Mouse (Mus musculus): Measurements from ENCODE around the gene Lman2. TPM values are rescaled to one million over a fixed set of nuclear protein-coding genes. Genes with fewer than 3 reads are reported as not detected.
A peak's percentile ranks its signal among the peaks of the same experiment; 100 is the strongest.

The Lman2 gene
- polyA plus RNA-seq, 1 experiment from 2014 or later = 89.3 TPM

DNA sequence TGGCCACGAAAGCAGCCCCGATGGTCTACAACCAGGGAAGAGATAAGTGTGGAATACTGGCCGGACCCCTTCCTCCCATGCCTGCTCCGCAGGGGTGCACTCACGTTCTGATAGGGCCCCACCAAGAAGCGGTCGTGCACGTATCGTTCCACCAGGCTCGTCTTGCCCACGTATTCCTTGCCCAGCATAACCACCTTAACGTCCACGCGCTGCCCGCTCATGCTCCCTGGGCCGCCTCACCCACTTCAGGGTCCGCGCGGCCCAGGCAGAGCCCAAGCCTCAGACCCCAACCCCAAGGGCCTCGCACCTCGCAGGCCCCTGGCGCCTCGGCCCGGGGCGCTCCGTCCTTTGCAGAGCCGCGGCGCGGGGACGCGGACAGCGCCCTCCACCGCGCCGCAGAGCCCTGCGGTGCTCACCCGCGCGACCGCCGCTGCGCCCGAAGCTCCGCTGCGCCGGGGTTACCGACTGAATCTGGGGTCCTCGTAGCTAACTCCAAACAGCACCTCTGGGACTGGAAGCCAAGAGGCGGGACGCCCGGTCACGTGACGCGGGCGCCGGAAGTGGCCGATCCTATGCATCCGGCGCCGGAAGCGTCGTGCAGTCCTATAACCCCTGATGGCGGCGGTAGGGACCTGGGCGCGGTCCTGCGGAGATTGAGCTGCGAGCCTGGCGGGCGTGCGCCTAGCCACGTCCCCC is 41.0 kb downstream of the Lman2 start, which contains the start of gene Rab24:
Gene Rab24, minus strand, starts transcription at position 513 of the 696 bp plus-strand sequence.
- peak within 1 kb of the TSS; percentile 88 for H3K4me2 ChIP-seq
- peak within 1 kb of the TSS; percentile 97 for H3K9ac ChIP-seq
- peak within 1 kb of the TSS; percentile 97 for H3K4me3 ChIP-seq
- H3K4me1 ChIP-seq = peaks cover 28% of the 10 kb centered on the region
- H3K36me3 ChIP-seq = peaks cover 69% of the 10 kb centered on the region
- peak; percentile 85 for ATAC-seq (ENCODE audit: insufficient number of reproducible peaks, insufficient read depth, low FRiP score, low TSS enrichment, low read depth)
- peak within 1 kb of the TSS; percentile 86 for H3K27ac ChIP-seq
- under 1% methylated on average over 72 of the region's 73 CpGs for WGBS
- H3K9me3 ChIP-seq = no peaks in the 10 kb centered on the region
- no peaks in the 10 kb centered on the region for H3K27me3 ChIP-seq

GRCm38 (mm10) chr13:55319931-55320533 is 42.6 kb downstream of the Lman2 start, which contains the start of gene Prelid1:
Gene Prelid1, plus strand, starts transcription at chr13:55320500.
- ATAC-seq (ENCODE audit: insufficient number of reproducible peaks, insufficient read depth, low FRiP score, low TSS enrichment, low read depth) = no peak
- Histone ChIP-seq H3K36me3 (peaks cover 69% of the 10 kb centered on the region), H3K9ac (peak within 1 kb of the TSS; percentile 97), H3K27ac (peak within 1 kb of the TSS; percentile 86), H3K4me2 (peak within 1 kb of the TSS; percentile 88), H3K27me3 (no peaks in the 10 kb centered on the region), H3K4me3 (peak within 1 kb of the TSS; percentile 97), H3K4me1 (peaks cover 28% of the 10 kb centered on the region), H3K9me3 (no peaks in the 10 kb centered on the region)
- 81% methylated on average over 4 of the region's 4 CpGs for WGBS

GRCm38 (mm10) chr13:55318351-55318750 is 44.2 kb downstream of the Lman2 start:
- H3K4me2 ChIP-seq = no peak overlapping the region
- ATAC-seq (ENCODE audit: insufficient number of reproducible peaks, insufficient read depth, low FRiP score, low TSS enrichment, low read depth) = no peak
- 86% methylated on average over 3 of the region's 3 CpGs for WGBS
- no peaks in the 10 kb centered on the region for H3K27me3 ChIP-seq
- H3K4me1 ChIP-seq = peaks cover 20% of the 10 kb centered on the region
- H3K9ac ChIP-seq = no peak overlapping the region
- H3K9me3 ChIP-seq = no peaks in the 10 kb centered on the region
- H3K36me3 ChIP-seq = peaks cover 71% of the 10 kb centered on the region
- H3K27ac ChIP-seq = no peak overlapping the region
- H3K4me3 ChIP-seq = no peak overlapping the region

DNA sequence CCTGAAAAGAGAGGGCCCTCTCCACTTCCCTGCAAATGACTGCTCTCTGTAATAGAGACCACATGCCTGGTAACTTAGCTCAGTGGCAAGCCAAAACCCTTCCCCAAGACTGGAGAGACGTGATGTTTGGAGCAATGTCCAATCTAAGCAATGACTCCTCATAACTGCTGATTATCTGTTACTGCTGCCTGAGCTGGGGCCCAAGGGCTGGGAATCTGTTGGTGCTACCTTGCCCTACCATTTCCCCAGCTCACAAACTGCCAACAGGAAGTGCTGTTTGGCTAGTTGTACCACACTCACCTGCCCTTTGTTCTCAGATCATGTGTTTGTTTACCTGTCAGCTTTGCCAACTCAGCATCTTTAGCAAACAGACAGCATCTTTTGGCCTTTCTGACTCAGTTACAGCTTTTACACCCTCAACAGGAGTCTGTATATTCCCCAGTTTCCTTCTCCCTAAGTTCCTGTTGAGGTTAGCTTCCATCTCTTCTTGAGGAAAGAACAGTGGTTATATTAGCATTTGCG is 47.6 kb downstream of the Lman2 start:
- no peaks in the 10 kb centered on the region for H3K27me3 ChIP-seq
- 75% methylated on average over 2 of the region's 2 CpGs for WGBS
- no peaks in the 10 kb centered on the region for H3K4me1 ChIP-seq
- H3K9me3 ChIP-seq = no peaks in the 10 kb centered on the region
- no peak overlapping the region for H3K27ac ChIP-seq
- no peak overlapping the region for H3K9ac ChIP-seq
- H3K4me3 ChIP-seq = no peak overlapping the region
- no peak overlapping the region for H3K4me2 ChIP-seq
- no peak for ATAC-seq (ENCODE audit: insufficient number of reproducible peaks, insufficient read depth, low FRiP score, low TSS enrichment, low read depth)
- peaks cover 96% of the 10 kb centered on the region for H3K36me3 ChIP-seq

DNA sequence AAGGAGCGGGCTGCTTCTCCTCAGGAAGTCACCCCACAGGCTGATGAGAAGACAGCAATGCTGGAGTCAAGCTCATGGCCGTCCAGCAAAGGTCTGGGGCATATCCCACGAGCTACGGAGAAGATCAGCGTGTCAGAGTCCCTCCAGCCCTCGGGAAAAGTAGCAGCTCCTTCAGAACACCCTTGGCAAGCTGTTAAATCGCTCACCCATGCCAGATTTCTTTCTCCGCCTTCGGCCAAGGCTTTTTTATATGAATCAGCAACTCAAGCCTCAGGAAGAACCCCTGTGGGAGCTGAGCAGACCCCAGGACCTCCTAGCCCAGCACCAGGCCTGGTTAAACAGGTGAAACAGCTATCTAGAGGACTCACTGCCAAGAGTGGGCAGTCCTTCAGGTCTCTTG is 49.5 kb downstream of the Lman2 start:
- no peaks in the 10 kb centered on the region for H3K4me1 ChIP-seq
- no peak overlapping the region for H3K4me2 ChIP-seq
- no peaks in the 10 kb centered on the region for H3K9me3 ChIP-seq
- H3K27me3 ChIP-seq = no peaks in the 10 kb centered on the region
- WGBS = 92% methylated on average over 9 of the region's 9 CpGs
- H3K27ac ChIP-seq = no peak overlapping the region
- H3K9ac ChIP-seq = no peak overlapping the region
- peaks cover 87% of the 10 kb centered on the region for H3K36me3 ChIP-seq
- no peak overlapping the region for H3K4me3 ChIP-seq
- ATAC-seq (ENCODE audit: insufficient number of reproducible peaks, insufficient read depth, low FRiP score, low TSS enrichment, low read depth) = no peak

DNA sequence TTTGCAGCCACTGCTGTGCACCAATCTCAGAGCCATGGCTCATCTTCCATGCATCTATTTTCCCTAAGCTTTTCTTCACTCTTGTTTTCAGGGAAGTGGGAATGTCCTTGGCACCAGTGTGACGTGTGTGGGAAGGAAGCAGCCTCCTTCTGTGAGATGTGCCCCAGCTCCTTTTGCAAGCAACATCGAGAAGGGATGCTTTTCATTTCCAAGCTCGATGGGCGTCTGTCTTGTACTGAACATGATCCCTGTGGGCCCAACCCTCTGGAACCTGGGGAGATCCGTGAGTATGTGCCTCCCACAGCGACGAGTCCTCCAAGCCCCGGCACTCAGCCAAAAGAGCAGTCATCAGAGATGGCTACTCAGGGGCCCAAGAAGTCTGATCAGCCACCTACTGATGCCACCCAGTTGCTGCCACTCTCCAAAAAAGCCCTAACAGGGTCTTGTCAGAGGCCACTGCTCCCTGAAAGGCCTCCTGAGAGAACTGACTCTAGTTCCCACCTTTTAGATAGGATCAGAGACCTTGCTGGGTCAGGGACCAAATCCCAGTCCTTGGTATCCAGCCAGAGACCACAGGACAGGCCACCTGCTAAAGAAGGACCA is 50.5 kb downstream of the Lman2 start:
- no peak overlapping the region for H3K4me3 ChIP-seq
- no peak overlapping the region for H3K4me2 ChIP-seq
- H3K9ac ChIP-seq = no peak overlapping the region
- H3K4me1 ChIP-seq = no peaks in the 10 kb centered on the region
- no peak overlapping the region for H3K27ac ChIP-seq
- H3K27me3 ChIP-seq = no peaks in the 10 kb centered on the region
- peaks cover 88% of the 10 kb centered on the region for H3K36me3 ChIP-seq
- ATAC-seq (ENCODE audit: insufficient number of reproducible peaks, insufficient read depth, low FRiP score, low TSS enrichment, low read depth) = no peak
- no peaks in the 10 kb centered on the region for H3K9me3 ChIP-seq
- 93% methylated on average over 8 of the region's 8 CpGs for WGBS

- no peaks in the 10 kb centered on the region for H3K9me3 ChIP-seq
- no peak for ATAC-seq (ENCODE audit: insufficient number of reproducible peaks, insufficient read depth, low FRiP score, low TSS enrichment, low read depth)
- H3K4me1 ChIP-seq = no peaks in the 10 kb centered on the region
- H3K27me3 ChIP-seq = no peaks in the 10 kb centered on the region
- peaks cover 87% of the 10 kb centered on the region for H3K36me3 ChIP-seq
- no peak overlapping the region for H3K4me3 ChIP-seq
- no peak overlapping the region for H3K27ac ChIP-seq
- no peak overlapping the region for H3K4me2 ChIP-seq
- no peak overlapping the region for H3K9ac ChIP-seq
- 93% methylated on average over 5 of the region's 5 CpGs for WGBS
These were observed 61.7 kb downstream of the Lman2 start for GRCm38 (mm10) chr13:55300913-55301312.

DNA sequence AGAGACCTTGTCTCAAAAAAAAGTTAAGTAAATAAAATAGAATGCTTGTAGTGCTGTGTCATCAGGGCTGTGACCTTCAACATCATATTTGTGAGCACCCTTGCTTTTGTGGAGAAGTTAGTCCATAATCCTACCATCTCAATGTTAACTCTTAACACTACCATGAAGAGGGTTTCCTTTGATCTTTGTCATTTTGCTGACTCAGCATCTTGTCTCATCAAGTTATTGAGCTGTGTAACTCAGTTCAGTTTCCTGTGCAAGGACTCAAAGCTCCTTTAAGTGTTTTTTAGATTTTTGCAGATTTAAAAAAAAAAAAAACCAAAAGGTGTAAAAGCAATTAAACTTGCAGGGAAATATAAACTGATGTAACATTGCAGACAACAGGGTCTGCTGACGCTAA is 65.8 kb downstream of the Lman2 start:
- no peaks in the 10 kb centered on the region for H3K4me1 ChIP-seq
- H3K27me3 ChIP-seq = no peaks in the 10 kb centered on the region
- no peak overlapping the region for H3K4me3 ChIP-seq
- no peak overlapping the region for H3K27ac ChIP-seq
- no peak overlapping the region for H3K9ac ChIP-seq
- 94% methylated on average over 1 of the region's 1 CpGs for WGBS
- ATAC-seq (ENCODE audit: insufficient number of reproducible peaks, insufficient read depth, low FRiP score, low TSS enrichment, low read depth) = no peak
- no peak overlapping the region for H3K4me2 ChIP-seq
- no peaks in the 10 kb centered on the region for H3K9me3 ChIP-seq
- H3K36me3 ChIP-seq = peaks cover 79% of the 10 kb centered on the region

Other genes starting within 250 kb of the Lman2 start
- gene Gm17617, start 229.2 kb downstream of the Lman2 start, polyA plus RNA-seq (2015; fragmentation: Nextera tagmentation; extraction: Ambion mirVana) = not detected in 2 replicates
- 3.7 and 4.3 TPM in 2 replicates for gene Fgfr4, start 210.1 kb downstream of the Lman2 start, polyA plus RNA-seq (2015; fragmentation: Nextera tagmentation; extraction: Ambion mirVana)
- gene Nsd1, start 153.0 kb downstream of the Lman2 start, polyA plus RNA-seq (2015; fragmentation: Nextera tagmentation; extraction: Ambion mirVana) = 77.2 and 83.0 TPM in 2 replicates
- gene Prelid1, start 42.3 kb downstream of the Lman2 start, polyA plus RNA-seq (2015; fragmentation: Nextera tagmentation; extraction: Ambion mirVana) = 369 and 402 TPM in 2 replicates
- gene Rab24, start 40.8 kb downstream of the Lman2 start, polyA plus RNA-seq (2015; fragmentation: Nextera tagmentation; extraction: Ambion mirVana) = 104 and 112 TPM in 2 replicates
- 41.4 and 51.0 TPM in 2 replicates for gene Mxd3, start 33.0 kb downstream of the Lman2 start, polyA plus RNA-seq (2015; fragmentation: Nextera tagmentation; extraction: Ambion mirVana)
- gene Rgs14, start 6.9 kb upstream of the Lman2 start, polyA plus RNA-seq (2015; fragmentation: Nextera tagmentation; extraction: Ambion mirVana) = 1.4 TPM in 2 replicates
- gene Slc34a1, start 35.4 kb upstream of the Lman2 start, polyA plus RNA-seq (2015; fragmentation: Nextera tagmentation; extraction: Ambion mirVana) = not detected in 2 replicates
- not detected in 2 replicates for gene Pfn3, start 52.4 kb upstream of the Lman2 start, polyA plus RNA-seq (2015; fragmentation: Nextera tagmentation; extraction: Ambion mirVana)
- 0.24 and 1.6 TPM in 2 replicates for gene F12, start 64.0 kb upstream of the Lman2 start, polyA plus RNA-seq (2015; fragmentation: Nextera tagmentation; extraction: Ambion mirVana)
- 36.4 and 45.3 TPM in 2 replicates for gene Grk6, start 82.3 kb upstream of the Lman2 start, polyA plus RNA-seq (2015; fragmentation: Nextera tagmentation; extraction: Ambion mirVana)
- gene Prr7, start 101.5 kb upstream of the Lman2 start, polyA plus RNA-seq (2015; fragmentation: Nextera tagmentation; extraction: Ambion mirVana) = 0.96 and 1.2 TPM in 2 replicates
- 275 and 276 TPM in 2 replicates for gene Dbn1, start 125.3 kb upstream of the Lman2 start, polyA plus RNA-seq (2015; fragmentation: Nextera tagmentation; extraction: Ambion mirVana)
- gene Pdlim7, start 150.9 kb upstream of the Lman2 start, polyA plus RNA-seq (2015; fragmentation: Nextera tagmentation; extraction: Ambion mirVana) = 105 and 119 TPM in 2 replicates
- gene Dok3, start 166.5 kb upstream of the Lman2 start, polyA plus RNA-seq (2015; fragmentation: Nextera tagmentation; extraction: Ambion mirVana) = 2.3 and 2.8 TPM in 2 replicates
- gene Ddx41, start 173.9 kb upstream of the Lman2 start, polyA plus RNA-seq (2015; fragmentation: Nextera tagmentation; extraction: Ambion mirVana) = 73.0 and 80.0 TPM in 2 replicates
- 47.4 and 49.9 TPM in 2 replicates for gene Fam193b, start 208.3 kb upstream of the Lman2 start, polyA plus RNA-seq (2015; fragmentation: Nextera tagmentation; extraction: Ambion mirVana)
- gene Tmed9, start 210.9 kb upstream of the Lman2 start, polyA plus RNA-seq (2015; fragmentation: Nextera tagmentation; extraction: Ambion mirVana) = 158 and 177 TPM in 2 replicates
- 34.3 and 35.1 TPM in 2 replicates for gene B4galt7, start 237.1 kb upstream of the Lman2 start, polyA plus RNA-seq (2015; fragmentation: Nextera tagmentation; extraction: Ambion mirVana)

Data from embryonic facial prominence, embryonic 13.5 days (tissue).